Mouse (Mus musculus) erythroblast, embryonic 14.5 days (primary cell): ENCODE measurements around the gene Il4ra. TPM values are rescaled to one million over a fixed set of nuclear protein-coding genes. Genes with fewer than 3 reads are reported as not detected.

ENCODE experiments used
- H3K27me3 ChIP-seq: 2 replicates; pipeline ENCODE4 v1.6.1; 2012; ENCODE audit warnings: inconsistent platforms; ENCODE audit not compliant: control insufficient read depth
- H3K36me3 ChIP-seq: 2 replicates; pipeline ENCODE4 v1.6.1; 2012; ENCODE audit warnings: mild to moderate bottlenecking, inconsistent platforms; ENCODE audit not compliant: control insufficient read depth
- H3K4me1 ChIP-seq: 2 replicates; pipeline ENCODE4 v1.6.1; 2012; ENCODE audit warnings: inconsistent platforms; ENCODE audit not compliant: control insufficient read depth
- H3K4me3 ChIP-seq: replicated peaks from 2 replicates; pipeline ENCODE3; 2012; ENCODE audit warnings: moderate library complexity, mild to moderate bottlenecking, inconsistent platforms
- H3K9me3 ChIP-seq: 2 replicates; pipeline ENCODE4 v1.6.1; 2012; ENCODE audit warnings: low read length, inconsistent platforms, mixed read lengths; ENCODE audit not compliant: control insufficient read depth
- GATA1 ChIP-seq: IDR thresholded peaks from 2 replicates; pipeline ENCODE4 v1.6.1; 2012; ENCODE audit warnings: low read length, inconsistent platforms, mixed read lengths
- TAL1 ChIP-seq: IDR thresholded peaks from 3 replicates; pipeline ENCODE4 v1.6.1; 2012; ENCODE audit warnings: low read length, inconsistent platforms, mixed read lengths
- polyA plus RNA-seq: library from polyadenylated mRNA; stranded (reverse); fragments of >175 nt; gene quantifications from 2 replicates; pipeline ENCODE4 v1.2.3, GENCODE M21; 2012

The Il4ra gene
- polyA plus RNA-seq, 1 experiment = 0.09 TPM

GRCm38 (mm10) chr7:125517470-125517869 is 34.5 kb upstream of the Il4ra start:
- peaks cover 3% of the 10 kb centered on the region for H3K9me3 ChIP-seq
- no peaks in the 10 kb centered on the region for H3K27me3 ChIP-seq
- no peak overlapping the region for H3K4me3 ChIP-seq
- TF ChIP-seq GATA1 = no peak
- TF ChIP-seq TAL1 = no peak
- H3K4me1 ChIP-seq = peaks cover 71% of the 10 kb centered on the region
- peaks cover 2% of the 10 kb centered on the region; the same call in 1 of the 2 replicates for H3K36me3 ChIP-seq

GRCm38 (mm10) chr7:125519715-125520114 is 32.2 kb upstream of the Il4ra start:
- H3K4me3 ChIP-seq = no peak overlapping the region
- H3K36me3 ChIP-seq = peaks cover 2% of the 10 kb centered on the region; the same call in 1 of the 2 replicates
- H3K9me3 ChIP-seq = peaks cover 3% of the 10 kb centered on the region
- peaks cover 78% of the 10 kb centered on the region for H3K4me1 ChIP-seq
- no peaks in the 10 kb centered on the region for H3K27me3 ChIP-seq
- TF ChIP-seq GATA1 = no peak

- peaks cover 59% of the 10 kb centered on the region for H3K4me1 ChIP-seq
- peak overlapping the region; percentile 44 for H3K4me3 ChIP-seq
Observed at GRCm38 (mm10) chr7:125523051-125523450, 28.9 kb upstream of the Il4ra start.

GRCm38 (mm10) chr7:125527186-125527585 is 24.7 kb upstream of the Il4ra start:
- Histone ChIP-seq H3K36me3 (no peaks in the 10 kb centered on the region), H3K4me3 (no peak overlapping the region), H3K4me1 (peaks cover 36% of the 10 kb centered on the region), H3K27me3 (peaks cover 11% of the 10 kb centered on the region), H3K9me3 (no peaks in the 10 kb centered on the region)
- TF ChIP-seq GATA1 (no peak), TAL1 (no peak)

More at GRCm38 (mm10) chr7:125523051-125523450, 28.9 kb upstream of the Il4ra start:
- Histone ChIP-seq H3K27me3 (peaks cover 11% of the 10 kb centered on the region), H3K9me3 (peaks cover 3% of the 10 kb centered on the region), H3K36me3 (peaks cover 2% of the 10 kb centered on the region; the same call in 1 of the 2 replicates)
- TF ChIP-seq GATA1 = peak; percentile 63
- peak; percentile 35; the same call in 1 of the 3 replicates for TF ChIP-seq TAL1

- Histone ChIP-seq H3K9me3 (no peaks in the 10 kb centered on the region), H3K36me3 (no peaks in the 10 kb centered on the region), H3K27me3 (peaks cover 11% of the 10 kb centered on the region), H3K4me3 (no peak overlapping the region), H3K4me1 (peaks cover 28% of the 10 kb centered on the region)
- TF ChIP-seq TAL1 (no peak), GATA1 (no peak)
Observed at GRCm38 (mm10) chr7:125527901-125528580, 23.9 kb upstream of the Il4ra start.

GRCm38 (mm10) chr7:125539351-125539750 is 12.6 kb upstream of the Il4ra start:
- peaks cover 2% of the 10 kb centered on the region for H3K9me3 ChIP-seq
- no peak for TF ChIP-seq TAL1
- no peak for TF ChIP-seq GATA1
- H3K36me3 ChIP-seq = no peaks in the 10 kb centered on the region
- H3K4me3 ChIP-seq = no peak overlapping the region
- peaks cover 43% of the 10 kb centered on the region for H3K27me3 ChIP-seq
- no peaks in the 10 kb centered on the region for H3K4me1 ChIP-seq

GRCm38 (mm10) chr7:125541026-125541425 is 10.9 kb upstream of the Il4ra start:
- Histone ChIP-seq H3K4me1 (no peaks in the 10 kb centered on the region), H3K4me3 (no peak overlapping the region), H3K36me3 (no peaks in the 10 kb centered on the region), H3K27me3 (peaks cover 47% of the 10 kb centered on the region), H3K9me3 (no peaks in the 10 kb centered on the region)
- no peak for TF ChIP-seq TAL1
- TF ChIP-seq GATA1 = no peak

- TF ChIP-seq GATA1 = no peak
- no peak for TF ChIP-seq TAL1
- no peaks in the 10 kb centered on the region for H3K4me1 ChIP-seq
- H3K4me3 ChIP-seq = no peak overlapping the region
- no peaks in the 10 kb centered on the region for H3K36me3 ChIP-seq
- no peaks in the 10 kb centered on the region for H3K9me3 ChIP-seq
- peaks cover 46% of the 10 kb centered on the region for H3K27me3 ChIP-seq
Observed at GRCm38 (mm10) chr7:125541821-125542220, 10.1 kb upstream of the Il4ra start.

GRCm38 (mm10) chr7:125542335-125543050 is 9.4 kb upstream of the Il4ra start:
- TF ChIP-seq TAL1 (no peak), GATA1 (no peak)
- H3K9me3 ChIP-seq = no peaks in the 10 kb centered on the region
- H3K36me3 ChIP-seq = no peaks in the 10 kb centered on the region
- H3K27me3 ChIP-seq = peaks cover 40% of the 10 kb centered on the region
- H3K4me3 ChIP-seq = no peak overlapping the region
- H3K4me1 ChIP-seq = no peaks in the 10 kb centered on the region
